Mouse (Mus musculus) left cerebral cortex, adult 2 months (tissue): Measurements from ENCODE around the gene Hist2h2aa2. TPM values are rescaled to one million over a fixed set of nuclear protein-coding genes. Genes with fewer than 3 reads are reported as not detected.

ENCODE experiments used
- DNase-seq, 2 experiments: peaks; one replicate each; pipeline ENCODE4 v3.0.0; 2021 to 2022; ENCODE audit warnings: low spot score in 2 of 2, mixed read lengths in 1 of 2; ENCODE audit errors: extremely low spot score in 1 of 2
- H3K27ac ChIP-seq: fragments of 200-600 bp; 2 replicates; pipeline ENCODE4 v1.8.1; 2022
- H3K4me3 ChIP-seq: fragments of 200-600 bp; 2 replicates; pipeline ENCODE4 v1.8.1; 2022
- CTCF ChIP-seq: fragments of 200-600 bp; IDR thresholded peaks from 2 replicates; pipeline ENCODE4 v1.8.1; 2022; ENCODE audit warnings: antibody characterized with exemption, mild to moderate bottlenecking, moderate library complexity
- intact Hi-C: fragments of 180-260 bp; cut with DNase I; formaldehyde crosslinking; loops from one replicate; pipeline ENCODE4 v1.15.1; 2025
- total RNA-seq, 2 experiments: library from RNA; stranded (reverse); gene quantifications; 2 replicates each; pipeline ENCODE4 v1.2.3; 2021

The Hist2h2aa2 gene
- total RNA-seq, 2 experiments from 2014 or later: 156 to 184 TPM

DNA sequence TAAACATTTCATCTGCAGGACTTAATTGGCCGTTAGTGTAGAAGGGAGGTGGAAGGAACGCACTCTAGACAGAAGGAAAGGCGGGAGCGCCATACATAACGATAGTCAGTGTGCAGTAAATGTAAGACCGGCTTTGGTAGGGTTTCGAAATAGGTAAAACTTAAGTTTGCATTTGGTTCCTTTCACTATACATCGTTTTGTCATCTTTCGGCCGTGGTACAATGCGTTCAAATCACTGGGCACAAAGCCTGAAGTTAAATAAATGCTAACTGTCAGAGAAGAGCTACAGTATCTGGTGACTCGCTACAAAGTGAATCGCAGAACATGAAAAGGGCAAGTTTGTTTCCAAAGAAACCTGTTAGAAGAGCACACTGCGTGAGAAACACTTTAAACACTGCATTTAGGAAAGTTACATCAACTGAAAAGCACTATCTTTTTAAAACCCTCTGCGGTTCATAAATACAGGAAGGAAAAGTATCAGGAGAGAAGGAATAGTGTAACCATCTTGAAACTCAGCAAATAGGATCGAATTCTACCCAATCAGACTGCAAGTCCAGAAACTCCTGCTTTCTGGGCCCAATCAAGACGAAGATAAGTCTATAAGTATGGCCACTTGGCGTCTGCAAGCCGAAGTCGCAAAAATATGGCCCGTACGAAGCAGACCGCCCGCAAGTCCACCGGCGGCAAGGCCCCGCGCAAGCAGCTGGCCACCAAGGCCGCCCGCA, 28.1 kb upstream of the Hist2h2aa2 start, which contains the start of gene Hist2h3b:
Gene Hist2h3b, plus strand, starts transcription at position 604 of the 725 bp plus-strand sequence.
- Histone ChIP-seq H3K27ac (peak within 1 kb of the TSS; percentile 93), H3K4me3 (peak within 1 kb of the TSS; percentile 54)
- intact Hi-C loops: no loop called here
- DNase-seq: peak; percentile 82 to 83
- no peak for TF ChIP-seq CTCF

- intact Hi-C loops: no loop called here
- no peak for TF ChIP-seq CTCF
These were observed 27.5 kb upstream of the Hist2h2aa2 start for GRCm38 (mm10) chr3:96267541-96267940.

GRCm38 (mm10) chr3:96266132-96266710, 26.1 kb upstream of the Hist2h2aa2 start:
- no peak for DNase-seq
- Histone ChIP-seq H3K27ac (no peak overlapping the region), H3K4me3 (no peak overlapping the region)
- no peak for TF ChIP-seq CTCF
- intact Hi-C loops: no loop called here

More at GRCm38 (mm10) chr3:96267541-96267940, 27.5 kb upstream of the Hist2h2aa2 start:
- DNase-seq: no peak
- peak overlapping the region; percentile 89 for H3K27ac ChIP-seq
- H3K4me3 ChIP-seq: peak overlapping the region; percentile 53; the same call in 1 of the 2 replicates

DNA sequence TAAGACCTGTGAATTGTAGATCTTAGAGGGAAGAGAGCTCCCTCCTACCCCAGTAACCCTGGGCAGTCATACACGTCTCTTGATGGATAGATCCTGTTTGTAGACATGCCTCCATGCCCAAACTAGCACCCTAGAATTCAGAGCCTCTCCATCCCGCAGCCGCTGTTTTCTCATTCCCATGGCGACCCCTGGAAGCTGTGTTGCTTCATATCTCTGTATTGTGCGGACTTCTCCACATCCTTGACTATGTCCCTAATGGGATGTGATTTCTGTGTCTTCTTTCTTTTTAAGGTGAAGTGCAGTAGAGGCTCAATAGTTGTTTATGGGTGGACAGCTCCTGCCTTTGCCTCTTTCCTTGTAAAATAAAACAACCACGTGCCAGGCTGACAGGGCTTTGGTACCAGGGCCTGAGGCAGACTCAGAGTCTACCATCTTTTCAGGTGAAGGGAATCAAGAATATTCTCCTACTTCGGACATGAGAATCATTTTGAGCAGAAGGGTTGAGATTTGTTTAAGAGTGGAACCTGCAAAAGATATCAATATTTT, 24.4 kb upstream of the Hist2h2aa2 start:
- Histone ChIP-seq H3K4me3 (no peak overlapping the region; the same call in 1 of the 2 replicates), H3K27ac (peak overlapping the region; percentile 94)
- no peak for TF ChIP-seq CTCF
- intact Hi-C loops: loop anchor here (5.0 kb wide), 1 partner anchor 207 kb away; the partner anchor contains the start of gene Vps45
- DNase-seq: no peak

GRCm38 (mm10) chr3:96263558-96264403, 23.7 kb upstream of the Hist2h2aa2 start:
- Histone ChIP-seq H3K27ac (peak overlapping the region; percentile 94), H3K4me3 (peak overlapping the region; percentile 83)
- peak; percentile 38 for DNase-seq
- no peak for TF ChIP-seq CTCF
- intact Hi-C loops: loop anchor here (1.0 to 5.0 kb wide), 3 partner anchors 23 to 206 kb away; partner anchors contain the start of genes Hist2h2aa2, Hist2h2ac, Hist2h2be and Vps45

- intact Hi-C loops: loop anchor here (1.0 to 5.0 kb wide), 4 partner anchors 23 to 206 kb away; partner anchors contain the start of genes Hist2h2aa2, Hist2h2ac, Hist2h2be and Vps45
- peak; percentile 75 for TF ChIP-seq CTCF
- Histone ChIP-seq H3K27ac (peak within 1 kb of the TSS; percentile 94), H3K4me3 (peak within 1 kb of the TSS; percentile 83)
- peak; percentile 95 to 96 for DNase-seq
These were observed 23.0 kb upstream of the Hist2h2aa2 start, which contains the start of gene Hist2h4 for GRCm38 (mm10) chr3:96262979-96263550. Hist2h4 (minus strand) TSS chr3:96263311.

DNA sequence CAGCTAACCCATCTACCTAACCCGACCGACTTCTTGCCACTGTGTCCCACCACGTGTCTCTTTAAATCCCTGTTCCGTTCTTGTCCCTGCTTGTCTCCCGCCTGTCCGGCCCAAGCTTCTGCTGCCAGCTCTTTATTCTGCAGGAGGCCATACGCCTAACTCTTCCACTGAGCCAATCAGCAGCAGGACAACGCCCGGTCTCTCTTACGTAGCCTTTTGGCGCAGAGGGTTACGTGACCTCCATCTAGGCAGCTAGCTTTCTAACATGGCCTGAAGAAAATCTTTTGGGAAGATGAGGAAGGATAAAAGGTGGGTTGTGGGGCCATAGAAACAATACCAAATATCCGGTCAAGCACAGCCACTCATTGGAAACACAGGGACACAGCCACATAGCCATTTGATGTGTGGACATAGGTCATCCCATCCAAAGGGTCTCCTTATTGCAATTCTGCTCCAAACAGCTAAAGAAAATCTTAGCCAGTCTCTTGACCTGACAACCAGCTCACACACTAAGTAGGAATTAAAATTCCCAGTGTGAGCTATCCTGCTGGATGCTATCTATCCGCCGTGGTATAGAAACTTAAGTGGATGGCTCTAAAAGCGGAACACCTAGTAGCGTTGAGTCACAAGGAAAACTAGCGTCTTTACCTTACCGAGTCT, 22.3 kb upstream of the Hist2h2aa2 start:
- intact Hi-C loops: loop anchor here (1.0 to 5.0 kb wide), 3 partner anchors 42 to 205 kb away; partner anchors contain the start of genes Hist2h2ac, Hist2h2be and Vps45
- peak; percentile 72 to 76 for DNase-seq
- TF ChIP-seq CTCF: no peak

DNA sequence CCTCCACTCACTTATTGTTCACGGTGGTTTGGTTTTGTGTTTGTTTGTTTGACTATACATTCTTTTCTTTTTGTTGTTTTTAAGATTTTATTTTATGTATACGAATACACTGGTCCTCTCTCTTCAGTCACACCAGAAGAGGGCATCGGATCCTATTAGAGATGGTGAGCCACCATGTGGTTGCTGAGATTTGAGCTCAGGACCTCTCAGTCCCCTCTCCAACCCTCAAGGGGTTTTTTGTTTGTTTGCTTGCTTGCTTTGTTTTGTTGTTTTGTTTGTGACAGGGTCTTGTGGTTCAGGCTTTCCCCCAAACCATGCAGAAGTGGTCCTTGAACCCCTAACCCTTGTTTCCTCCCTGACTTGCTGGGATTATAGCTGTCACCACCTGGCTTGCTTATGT, 21.5 kb upstream of the Hist2h2aa2 start:
- intact Hi-C loops: loop anchor here (1.0 to 5.0 kb wide), 3 partner anchors 41 to 204 kb away; partner anchors contain the start of genes Hist2h2ac, Hist2h2be and Vps45
- Histone ChIP-seq H3K27ac (peak overlapping the region; percentile 94), H3K4me3 (peak overlapping the region; percentile 83)
- no peak for DNase-seq
- peak; percentile 9; the same call in 1 of the 2 replicates for TF ChIP-seq CTCF

More for the DNA sequence above, 22.3 kb upstream of the Hist2h2aa2 start:
- H3K27ac ChIP-seq: peak overlapping the region; percentile 94
- H3K4me3 ChIP-seq: peak overlapping the region; percentile 83

GRCm38 (mm10) chr3:96260220-96260619, 20.1 kb upstream of the Hist2h2aa2 start:
- Histone ChIP-seq H3K4me3 (no peak overlapping the region), H3K27ac (no peak overlapping the region)
- no peak for TF ChIP-seq CTCF
- intact Hi-C loops: loop anchor here (5.0 kb wide), 1 partner anchor 203 kb away; the partner anchor contains the start of gene Vps45
- no peak for DNase-seq

DNA sequence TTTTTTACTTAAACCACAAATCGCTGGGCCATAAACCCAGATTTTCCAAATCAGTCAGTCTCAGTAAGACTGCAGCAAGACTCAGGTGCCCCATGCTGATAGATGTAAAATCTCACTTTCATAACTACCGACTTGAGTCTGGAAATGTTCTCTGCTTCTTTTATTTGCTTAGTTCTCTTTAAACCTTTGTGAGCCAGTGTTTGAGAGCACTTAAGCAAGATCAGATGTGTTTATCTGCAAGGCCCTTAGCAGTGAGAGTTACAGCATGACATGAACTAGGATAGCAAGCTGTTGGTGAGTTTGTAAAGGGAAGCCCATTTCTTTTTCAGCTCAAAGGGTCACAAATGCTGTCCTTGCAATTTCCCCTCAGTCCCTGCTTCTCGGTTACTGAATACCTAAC, 17.1 kb upstream of the Hist2h2aa2 start:
- no peak overlapping the region for H3K4me3 ChIP-seq
- no peak for TF ChIP-seq CTCF
- intact Hi-C loops: no loop called here
- DNase-seq: no peak
- no peak overlapping the region for H3K27ac ChIP-seq
